Mouse (Mus musculus): Measurements from ENCODE around the gene Klhl29. TPM values are rescaled to one million over a fixed set of nuclear protein-coding genes. Genes with fewer than 3 reads are reported as not detected.

Gene Klhl29
- polyA plus RNA-seq, 1 experiment = 1.1 TPM

DNA sequence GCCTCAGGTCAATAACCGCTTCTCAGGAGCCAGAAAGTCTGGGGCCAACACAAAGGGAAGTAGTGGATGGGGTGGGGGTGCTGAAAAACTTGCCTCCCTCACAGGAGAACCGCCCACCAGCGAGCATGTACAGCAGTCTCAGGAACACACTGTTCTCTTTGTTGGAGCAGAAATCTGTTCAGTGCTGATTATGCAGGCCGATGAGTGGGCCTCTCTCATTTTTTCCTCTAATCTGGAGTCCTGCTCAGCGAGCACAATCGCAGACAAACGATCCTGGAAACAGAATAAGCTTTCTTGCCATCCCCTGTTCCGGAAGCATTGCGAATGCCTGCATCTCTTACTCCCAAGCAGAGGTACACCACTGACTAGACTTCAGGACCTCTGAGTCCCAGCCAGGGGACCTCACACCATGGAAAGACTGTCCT, 107.3 kb downstream of the Klhl29 start:
- peak overlapping the region; percentile 80 for H3K27ac ChIP-seq (ENCODE audit: control insufficient read depth, insufficient read depth, low read depth, low read length)

DNA sequence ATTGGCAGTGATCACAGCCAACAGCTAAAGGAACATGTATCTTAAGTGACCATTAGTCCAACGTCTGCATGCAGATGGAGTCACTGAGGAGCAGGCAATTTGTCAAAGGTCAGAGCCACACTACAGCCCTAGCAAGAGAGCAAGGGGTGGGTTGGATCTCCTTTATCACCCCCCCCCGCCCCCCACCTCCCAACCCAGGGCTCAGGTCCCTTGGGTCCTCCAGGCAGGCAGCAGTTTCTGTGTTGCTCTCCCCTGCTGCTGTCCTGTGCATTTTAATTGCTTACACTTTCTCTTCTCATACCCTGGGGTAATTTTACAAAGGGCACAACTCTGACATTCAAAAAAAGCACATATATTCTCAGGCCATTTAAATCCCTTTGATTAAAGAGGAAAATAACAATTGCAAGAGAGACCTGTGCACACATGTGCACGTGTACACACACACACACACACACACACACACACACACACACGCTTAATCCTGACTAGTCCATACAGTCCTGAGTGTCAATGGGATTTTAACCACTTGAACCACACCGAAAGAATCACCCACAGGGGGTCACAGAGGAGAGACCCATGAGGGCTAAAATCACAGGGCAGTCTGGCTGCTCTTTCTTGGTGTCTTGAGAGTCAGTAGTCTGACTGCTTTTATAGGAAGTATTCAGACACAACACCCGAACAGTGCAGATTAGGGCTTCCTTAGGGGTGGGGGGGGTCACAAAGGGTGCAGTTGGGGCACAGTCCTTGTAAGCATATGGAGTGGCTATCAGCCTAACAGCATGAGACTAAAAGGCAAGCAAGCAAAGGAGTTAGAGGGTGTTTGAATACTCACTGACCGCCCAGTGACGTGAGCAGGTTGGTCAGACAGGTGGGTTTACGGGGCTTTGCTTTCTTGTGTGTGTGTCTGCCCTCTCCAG, 108.0 kb downstream of the Klhl29 start:
- Histone ChIP-seq H3K4me3 (ENCODE audit: control insufficient read depth, low read depth, low read length) (no peak overlapping the region), H3K36me3 (ENCODE audit: control insufficient read depth, insufficient read depth, low read length) (no peaks in the 10 kb centered on the region), H3K27ac (ENCODE audit: control insufficient read depth, insufficient read depth, low read depth, low read length) (peak overlapping the region; percentile 80), H3K27me3 (ENCODE audit: control insufficient read depth, insufficient read depth, low read length) (no peaks in the 10 kb centered on the region), H3K4me1 (ENCODE audit: control insufficient read depth, insufficient read depth, low read length) (no peaks in the 10 kb centered on the region; the same call in 1 of the 2 replicates)
- no peak for TF ChIP-seq POLR2A (IDR thresholded peaks at IDR 0.05; ENCODE audit: control insufficient read depth, low read depth, low read length)
- no peak for TF ChIP-seq CTCF (IDR thresholded peaks at IDR 0.05; ENCODE audit: control insufficient read depth, insufficient read depth, insufficient replicate concordance, low read depth, low read length)

More for the DNA sequence above, 107.3 kb downstream of the Klhl29 start:
- no peak for TF ChIP-seq POLR2A (IDR thresholded peaks at IDR 0.05; ENCODE audit: control insufficient read depth, low read depth, low read length)
- TF ChIP-seq CTCF (IDR thresholded peaks at IDR 0.05; ENCODE audit: control insufficient read depth, insufficient read depth, insufficient replicate concordance, low read depth, low read length) = no peak
- Histone ChIP-seq H3K27me3 (ENCODE audit: control insufficient read depth, insufficient read depth, low read length) (no peaks in the 10 kb centered on the region), H3K36me3 (ENCODE audit: control insufficient read depth, insufficient read depth, low read length) (no peaks in the 10 kb centered on the region), H3K4me1 (ENCODE audit: control insufficient read depth, insufficient read depth, low read length) (no peaks in the 10 kb centered on the region; the same call in 1 of the 2 replicates), H3K4me3 (ENCODE audit: control insufficient read depth, low read depth, low read length) (no peak overlapping the region)

DNA sequence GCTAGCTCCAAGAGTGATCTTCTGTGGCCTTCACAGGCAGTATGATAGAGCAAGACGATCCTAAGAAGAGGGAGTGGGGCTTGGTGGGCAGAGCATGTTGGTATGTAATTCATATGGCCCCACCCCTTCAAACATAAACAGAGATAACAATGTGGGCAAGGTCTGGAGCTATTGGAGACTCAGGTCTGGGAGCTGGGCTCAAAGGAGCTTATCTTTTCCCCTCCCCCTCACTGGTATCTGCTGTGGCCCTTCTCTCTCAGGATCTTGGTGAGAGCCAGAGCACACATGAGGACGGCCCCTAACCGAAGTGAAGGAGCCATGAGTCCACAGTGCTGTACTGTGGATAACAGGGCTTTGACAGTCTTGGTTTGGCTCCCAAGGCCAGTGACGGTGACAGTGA, 108.7 kb downstream of the Klhl29 start:
- H3K27ac ChIP-seq (ENCODE audit: control insufficient read depth, insufficient read depth, low read depth, low read length) = no peak overlapping the region; the same call in 1 of the 2 replicates

DNA sequence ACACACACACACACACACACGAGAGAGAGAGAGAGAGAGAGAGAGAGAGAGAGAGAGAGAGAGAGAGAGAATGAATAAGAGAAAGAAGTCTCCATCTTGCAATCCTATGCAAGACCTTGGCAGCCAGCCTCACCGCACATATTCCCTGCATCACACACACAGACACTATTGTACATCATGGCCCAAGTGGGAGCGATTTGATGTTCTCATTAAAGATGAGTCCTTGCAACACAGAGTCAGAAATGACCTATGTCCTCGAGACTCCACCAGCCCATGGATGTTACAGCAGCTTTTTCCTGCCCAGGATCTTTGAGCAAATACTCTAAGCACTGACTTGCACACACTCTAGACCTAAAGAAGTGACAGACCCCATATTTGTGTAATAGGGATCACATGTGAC, 114.0 kb downstream of the Klhl29 start:
- Histone ChIP-seq H3K4me3 (ENCODE audit: control insufficient read depth, low read depth, low read length) (no peak overlapping the region), H3K36me3 (ENCODE audit: control insufficient read depth, insufficient read depth, low read length) (no peaks in the 10 kb centered on the region), H3K4me1 (ENCODE audit: control insufficient read depth, insufficient read depth, low read length) (no peaks in the 10 kb centered on the region), H3K27me3 (ENCODE audit: control insufficient read depth, insufficient read depth, low read length) (no peaks in the 10 kb centered on the region), H3K27ac (ENCODE audit: control insufficient read depth, insufficient read depth, low read depth, low read length) (no peak overlapping the region)
- no peak for TF ChIP-seq POLR2A (IDR thresholded peaks at IDR 0.05; ENCODE audit: control insufficient read depth, low read depth, low read length)
- TF ChIP-seq CTCF (IDR thresholded peaks at IDR 0.05; ENCODE audit: control insufficient read depth, insufficient read depth, insufficient replicate concordance, low read depth, low read length) = no peak

More for the DNA sequence above, 108.7 kb downstream of the Klhl29 start:
- TF ChIP-seq CTCF (IDR thresholded peaks at IDR 0.05; ENCODE audit: control insufficient read depth, insufficient read depth, insufficient replicate concordance, low read depth, low read length) (no peak), POLR2A (IDR thresholded peaks at IDR 0.05; ENCODE audit: control insufficient read depth, low read depth, low read length) (no peak)
- Histone ChIP-seq H3K4me1 (ENCODE audit: control insufficient read depth, insufficient read depth, low read length) (no peaks in the 10 kb centered on the region; the same call in 1 of the 2 replicates), H3K4me3 (ENCODE audit: control insufficient read depth, low read depth, low read length) (no peak overlapping the region), H3K27me3 (ENCODE audit: control insufficient read depth, insufficient read depth, low read length) (no peaks in the 10 kb centered on the region), H3K36me3 (ENCODE audit: control insufficient read depth, insufficient read depth, low read length) (no peaks in the 10 kb centered on the region)

DNA sequence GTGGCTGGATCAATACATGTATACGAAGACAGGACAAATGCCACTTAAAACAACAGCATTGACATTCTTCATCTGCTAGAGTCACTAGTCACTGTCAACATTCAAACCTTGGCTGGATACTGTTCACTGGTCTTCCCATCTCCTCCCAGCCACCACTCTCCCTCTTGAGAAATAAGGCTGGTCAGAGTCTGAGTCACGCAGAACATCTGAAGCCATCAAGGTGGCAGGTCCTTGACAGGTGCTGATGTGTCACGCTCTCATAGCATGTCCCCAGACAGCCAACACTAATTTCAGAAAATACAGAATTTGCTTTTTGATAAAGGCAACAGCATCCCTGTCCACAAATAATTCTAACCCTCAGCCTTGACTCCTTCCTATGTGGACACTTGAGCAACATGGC, 116.7 kb downstream of the Klhl29 start:
- TF ChIP-seq POLR2A (IDR thresholded peaks at IDR 0.05; ENCODE audit: control insufficient read depth, low read depth, low read length) = no peak
- TF ChIP-seq CTCF (IDR thresholded peaks at IDR 0.05; ENCODE audit: control insufficient read depth, insufficient read depth, insufficient replicate concordance, low read depth, low read length) = no peak
- Histone ChIP-seq H3K36me3 (ENCODE audit: control insufficient read depth, insufficient read depth, low read length) (no peaks in the 10 kb centered on the region), H3K27me3 (ENCODE audit: control insufficient read depth, insufficient read depth, low read length) (no peaks in the 10 kb centered on the region)

DNA sequence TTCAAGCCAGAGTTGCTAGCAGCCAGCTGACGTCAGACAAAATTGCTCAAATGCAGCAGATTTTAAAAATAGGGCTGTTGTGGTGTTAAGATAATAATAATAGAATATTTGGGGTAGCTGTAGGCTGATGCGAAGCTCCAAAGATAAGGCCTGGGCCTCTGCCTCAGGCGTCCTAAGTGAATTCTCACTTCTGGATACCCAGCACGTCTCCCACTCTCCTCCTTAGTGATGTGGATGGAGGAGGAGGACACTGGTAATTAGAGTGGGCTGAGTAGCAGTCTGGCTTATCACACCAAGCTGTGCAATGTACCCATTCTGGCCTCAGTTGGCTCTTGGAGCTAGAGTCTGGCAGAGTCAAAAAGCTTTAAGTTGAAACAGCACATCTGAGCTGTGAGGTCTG, 118.3 kb downstream of the Klhl29 start:
- Histone ChIP-seq H3K36me3 (ENCODE audit: control insufficient read depth, insufficient read depth, low read length) (no peaks in the 10 kb centered on the region), H3K4me1 (ENCODE audit: control insufficient read depth, insufficient read depth, low read length) (no peaks in the 10 kb centered on the region), H3K4me3 (ENCODE audit: control insufficient read depth, low read depth, low read length) (no peak overlapping the region), H3K27ac (ENCODE audit: control insufficient read depth, insufficient read depth, low read depth, low read length) (no peak overlapping the region), H3K27me3 (ENCODE audit: control insufficient read depth, insufficient read depth, low read length) (no peaks in the 10 kb centered on the region)
- TF ChIP-seq CTCF (IDR thresholded peaks at IDR 0.05; ENCODE audit: control insufficient read depth, insufficient read depth, insufficient replicate concordance, low read depth, low read length) = no peak
- no peak for TF ChIP-seq POLR2A (IDR thresholded peaks at IDR 0.05; ENCODE audit: control insufficient read depth, low read depth, low read length)

More for the DNA sequence above, 116.7 kb downstream of the Klhl29 start:
- Histone ChIP-seq H3K4me3 (ENCODE audit: control insufficient read depth, low read depth, low read length) (no peak overlapping the region), H3K4me1 (ENCODE audit: control insufficient read depth, insufficient read depth, low read length) (no peaks in the 10 kb centered on the region), H3K27ac (ENCODE audit: control insufficient read depth, insufficient read depth, low read depth, low read length) (no peak overlapping the region)

DNA sequence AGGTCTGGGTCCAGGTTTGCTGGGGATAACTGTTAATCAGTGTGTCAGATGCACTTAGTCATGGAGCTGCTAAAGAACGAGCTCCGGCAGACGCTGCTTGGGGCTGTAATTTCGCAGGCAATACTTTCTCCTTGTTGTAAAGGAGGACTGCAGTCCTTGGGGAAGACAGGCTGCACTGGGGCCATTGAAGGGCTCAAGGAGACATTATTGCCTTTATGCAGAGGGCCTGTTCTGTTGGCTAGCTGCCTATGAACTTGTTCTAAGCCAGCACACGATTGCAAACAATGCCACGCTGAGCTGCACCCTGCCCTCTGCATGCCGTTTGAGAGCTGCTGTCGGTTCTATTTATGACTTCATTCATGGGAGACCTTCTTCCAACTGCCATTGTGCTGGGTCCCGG, 120.4 kb downstream of the Klhl29 start:
- Histone ChIP-seq H3K36me3 (ENCODE audit: control insufficient read depth, insufficient read depth, low read length) (no peaks in the 10 kb centered on the region), H3K27ac (ENCODE audit: control insufficient read depth, insufficient read depth, low read depth, low read length) (no peak overlapping the region), H3K4me1 (ENCODE audit: control insufficient read depth, insufficient read depth, low read length) (no peaks in the 10 kb centered on the region; the same call in 1 of the 2 replicates), H3K4me3 (ENCODE audit: control insufficient read depth, low read depth, low read length) (no peak overlapping the region), H3K27me3 (ENCODE audit: control insufficient read depth, insufficient read depth, low read length) (no peaks in the 10 kb centered on the region)
- TF ChIP-seq CTCF (IDR thresholded peaks at IDR 0.05; ENCODE audit: control insufficient read depth, insufficient read depth, insufficient replicate concordance, low read depth, low read length) (no peak), POLR2A (IDR thresholded peaks at IDR 0.05; ENCODE audit: control insufficient read depth, low read depth, low read length) (no peak)

Measured in testis, adult 2 months (tissue).